Mouse (Mus musculus) kidney, postnatal 0 days (tissue): ENCODE results near the gene Tnfaip8l1. TPM values are rescaled to one million over a fixed set of nuclear protein-coding genes. Genes with fewer than 3 reads are reported as not detected.

Source experiments
- ATAC-seq: fragments of 200-750 bp; cut with Nextera tagmentation; replicated peaks from 2 replicates; pipeline ENCODE4 v1.8.0; 2017; ENCODE audit warnings: low read depth, moderate number of reproducible peaks, moderate TSS enrichment, moderate library complexity; ENCODE audit not compliant: low FRiP score
- DNase-seq: peaks from one replicate; pipeline ENCODE4 v3.0.0-alpha.2; 2016; ENCODE audit warnings: low spot score
- H3K27ac ChIP-seq: fragments of 300-500 bp; sonication (generic); 2 replicates; pipeline ENCODE4 v1.5.1; 2014; ENCODE audit warnings: mild to moderate bottlenecking
- H3K27me3 ChIP-seq: fragments of 300-500 bp; sonication (generic); 2 replicates; pipeline ENCODE4 v1.6.1; 2014; ENCODE audit warnings: low read length, mixed read lengths; ENCODE audit not compliant: insufficient read depth
- H3K36me3 ChIP-seq: fragments of 300-500 bp; sonication (generic); 2 replicates; pipeline ENCODE4 v1.6.1; 2014; ENCODE audit warnings: low read length, mixed read lengths; ENCODE audit not compliant: insufficient read depth
- H3K4me1 ChIP-seq: fragments of 300-500 bp; sonication (generic); replicated peaks from 2 replicates; pipeline ENCODE4 v1.6.1; 2014; ENCODE audit warnings: antibody characterized with exemption, low read length, mixed read lengths; ENCODE audit not compliant: insufficient read depth
- H3K4me2 ChIP-seq: fragments of 300-500 bp; sonication (generic); 2 replicates; pipeline ENCODE4 v1.6.1; 2014; ENCODE audit warnings: mild to moderate bottlenecking, low read length, moderate library complexity, mixed read lengths
- H3K4me3 ChIP-seq: fragments of 300-500 bp; sonication (generic); replicated peaks from 2 replicates; pipeline ENCODE4 v1.5.1; 2014; ENCODE audit warnings: low read depth, low read length
- H3K9ac ChIP-seq: fragments of 300-500 bp; sonication (generic); 2 replicates; pipeline ENCODE4 v1.6.1; 2014; ENCODE audit warnings: low read depth, low read length
- H3K9me3 ChIP-seq: fragments of 300-500 bp; sonication (generic); replicated peaks from 2 replicates; pipeline ENCODE4 v1.6.1; 2016; ENCODE audit warnings: low read length, inconsistent platforms, mixed read lengths
- CTCF ChIP-seq: IDR thresholded peaks from 2 replicates; pipeline ENCODE4 v1.5.1; 2016; ENCODE audit warnings: antibody characterized with exemption, low read depth, mild to moderate bottlenecking, moderate library complexity
- WGBS: fragments of 180-500 bp; shearing (Covaris S2); extraction: QIAGEN DNeasy Blood & Tissue Kit; methylation state at CpG from one replicate; pipeline ENCODE4 v1.1.7; 2014; 5-methylcytosine and 5-hydroxymethylcytosine counted together
- microRNA-seq: library from miRNA; unstranded; fragments of <30 nt; microRNA quantifications from one replicate; pipeline ENCODE4, GENCODE M21; 2016
- polyA plus RNA-seq: library from polyadenylated mRNA; unstranded; fragments of >200 nt; fragmentation: Nextera tagmentation; extraction: Ambion mirVana; gene quantifications from 2 replicates; pipeline ENCODE4 v1.2.1, GENCODE M21; 2015

Gene Tnfaip8l1
- polyA plus RNA-seq, 1 experiment from 2014 or later, result 7.4 TPM

DNA sequence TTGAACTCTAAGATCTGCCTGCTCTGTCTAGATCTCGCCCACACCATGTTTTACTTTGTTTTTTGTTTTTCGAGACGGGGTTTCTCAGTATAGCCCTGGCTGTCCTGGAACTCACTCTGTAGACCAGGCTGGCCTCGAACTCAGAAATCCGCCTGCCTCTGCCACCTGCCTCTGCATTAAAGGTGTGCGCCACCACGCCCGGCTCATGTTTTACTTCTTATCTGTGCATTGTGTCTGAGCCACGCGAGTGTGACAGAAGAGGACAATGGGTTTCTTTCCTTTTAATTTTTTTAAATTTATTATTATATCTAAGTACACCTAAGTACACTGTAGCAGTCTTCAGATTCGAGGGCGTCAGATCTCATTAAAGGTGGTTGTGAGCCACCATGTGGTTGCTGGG lies 57.0 kb downstream of the Tnfaip8l1 start:
- no peaks in the 10 kb centered on the region for H3K9me3 ChIP-seq
- peak overlapping the region; percentile 75 for H3K4me3 ChIP-seq
- peak overlapping the region; percentile 81 for H3K27ac ChIP-seq
- no peak for DNase-seq
- ATAC-seq, result no peak
- no peaks in the 10 kb centered on the region for H3K27me3 ChIP-seq
- H3K4me2 ChIP-seq, result peak overlapping the region; percentile 81
- TF ChIP-seq CTCF, result no peak
- no peaks in the 10 kb centered on the region for H3K36me3 ChIP-seq
- peak overlapping the region; percentile 78 for H3K9ac ChIP-seq
- peaks cover 5% of the 10 kb centered on the region; the same call in 1 of the 2 replicates for H3K4me1 ChIP-seq
- WGBS, result 44% methylated on average over 12 of the region's 12 CpGs

DNA sequence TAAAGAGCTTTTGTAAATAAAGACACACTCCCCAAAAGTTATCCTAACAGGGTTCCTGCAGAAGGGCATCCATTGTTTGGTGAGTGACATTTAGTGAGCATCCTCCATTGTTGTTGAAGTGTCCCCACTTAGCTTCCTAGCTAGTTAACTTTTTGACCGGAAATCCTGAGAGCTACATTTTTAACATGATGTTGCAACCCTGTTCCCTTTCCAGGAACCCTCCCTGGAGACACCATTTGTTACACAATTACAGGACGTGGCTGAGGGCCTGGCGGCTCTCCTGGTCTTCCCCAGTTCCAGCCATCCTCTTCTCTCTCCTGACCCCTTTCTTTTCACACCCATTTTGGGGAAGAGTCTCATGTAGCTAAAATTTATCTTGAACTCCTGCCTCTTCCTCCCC lies 57.5 kb downstream of the Tnfaip8l1 start:
- Histone ChIP-seq H3K4me2 (no peak overlapping the region), H3K27ac (peak overlapping the region; percentile 81), H3K4me3 (no peak overlapping the region), H3K9me3 (no peaks in the 10 kb centered on the region), H3K36me3 (no peaks in the 10 kb centered on the region), H3K27me3 (no peaks in the 10 kb centered on the region), H3K4me1 (peaks cover 5% of the 10 kb centered on the region; the same call in 1 of the 2 replicates), H3K9ac (no peak overlapping the region)
- WGBS, result 29% methylated on average over 3 of the region's 3 CpGs
- DNase-seq, result peak; percentile 50
- ATAC-seq, result no peak
- no peak for TF ChIP-seq CTCF

Small RNA genes within 50 kb of the gene (microRNA-seq; reads per million reads assigned to microRNA genes)
- not detected for gene Gm44397

Other genes starting within 250 kb of the Tnfaip8l1 start
- 8.1 and 10.6 TPM in 2 replicates for gene Zfp119b, start 213.0 kb upstream of the Tnfaip8l1 start, polyA plus RNA-seq
- 1.6 and 1.8 TPM in 2 replicates for gene Ebi3, start 209.8 kb upstream of the Tnfaip8l1 start, polyA plus RNA-seq
- gene Yju2, start 203.4 kb upstream of the Tnfaip8l1 start, polyA plus RNA-seq, result 21.1 and 22.4 TPM in 2 replicates
- 54.2 and 56.6 TPM in 2 replicates for gene Shd, start 192.0 kb upstream of the Tnfaip8l1 start, polyA plus RNA-seq
- 6.7 and 7.2 TPM in 2 replicates for gene Fsd1, start 176.0 kb upstream of the Tnfaip8l1 start, polyA plus RNA-seq
- 21.8 and 22.0 TPM in 2 replicates for gene Stap2, start 156.9 kb upstream of the Tnfaip8l1 start, polyA plus RNA-seq
- 75.6 and 83.9 TPM in 2 replicates for gene Mpnd, start 156.8 kb upstream of the Tnfaip8l1 start, polyA plus RNA-seq
- 115 and 129 TPM in 2 replicates for gene Sh3gl1, start 125.8 kb upstream of the Tnfaip8l1 start, polyA plus RNA-seq
- 11.1 and 11.2 TPM in 2 replicates for gene Chaf1a, start 122.0 kb upstream of the Tnfaip8l1 start, polyA plus RNA-seq
- 54.4 and 56.0 TPM in 2 replicates for gene Ubxn6, start 87.4 kb upstream of the Tnfaip8l1 start, polyA plus RNA-seq
- gene Hdgfl2, start 82.8 kb upstream of the Tnfaip8l1 start, polyA plus RNA-seq, result 77.5 and 85.0 TPM in 2 replicates
- 0.08 and 0.09 TPM in 2 replicates for gene Plin4, start 52.7 kb upstream of the Tnfaip8l1 start, polyA plus RNA-seq
- 1.2 and 1.3 TPM in 2 replicates for gene Plin5, start 44.9 kb upstream of the Tnfaip8l1 start, polyA plus RNA-seq
- gene Lrg1, start 40.5 kb upstream of the Tnfaip8l1 start, polyA plus RNA-seq, result 1.7 and 1.9 TPM in 2 replicates
- 0.87 and 1.2 TPM in 2 replicates for gene Sema6b, start 22.1 kb upstream of the Tnfaip8l1 start, polyA plus RNA-seq
- 83.0 and 85.0 TPM in 2 replicates for gene Mydgf, start 21.4 kb downstream of the Tnfaip8l1 start, polyA plus RNA-seq
- 22.1 and 25.2 TPM in 2 replicates for gene Dpp9, start 56.4 kb downstream of the Tnfaip8l1 start, polyA plus RNA-seq
- 11.7 TPM in 2 replicates for gene Fem1a, start 94.3 kb downstream of the Tnfaip8l1 start, polyA plus RNA-seq
- 6.9 and 7.7 TPM in 2 replicates for gene Ticam1, start 114.3 kb downstream of the Tnfaip8l1 start, polyA plus RNA-seq
- 69.6 and 75.2 TPM in 2 replicates for gene Plin3, start 130.4 kb downstream of the Tnfaip8l1 start, polyA plus RNA-seq
- gene Arrdc5, start 137.8 kb downstream of the Tnfaip8l1 start, polyA plus RNA-seq, result not detected in 2 replicates
- gene Uhrf1, start 140.8 kb downstream of the Tnfaip8l1 start, polyA plus RNA-seq, result 54.3 and 67.3 TPM in 2 replicates
- gene Kdm4b, start 163.6 kb downstream of the Tnfaip8l1 start, polyA plus RNA-seq, result 22.4 and 23.1 TPM in 2 replicates